Mouse (Mus musculus): ENCODE measurements at regions not wholly inside any gene's neighbourhood (a gene's known extent, or its start where the extent isn't known, plus 50 kb on each side); places are given as distances from the start of the nearest gene placed in this dataset.
"Not testable (repeated sequence)": the region's sequence is repeated elsewhere in the genome, so short reads cannot be mapped to it uniquely, and the experiment has no call there.

- DNase-seq (ENCODE audit: low read depth): no peak
Observed at GRCm38 (mm10) chr10:10116442-10116841, 215.6 kb upstream of the Stxbp5 start.

- no peak for DNase-seq (ENCODE audit: low read depth)
Observed at GRCm38 (mm10) chr10:10113256-10113655, 212.4 kb upstream of the Stxbp5 start.

- DNase-seq (ENCODE audit: low read depth): no peak
Observed at GRCm38 (mm10) chr10:10111055-10111454, 210.2 kb upstream of the Stxbp5 start.

GRCm38 (mm10) chr10:10109867-10110266 lies 209.0 kb upstream of the Stxbp5 start:
- DNase-seq (ENCODE audit: low read depth): no peak

- no peak for DNase-seq (ENCODE audit: low read depth)
Observed at GRCm38 (mm10) chr10:10107123-10107525, 206.2 kb upstream of the Stxbp5 start.

GRCm38 (mm10) chr10:10106646-10107045 lies 205.8 kb upstream of the Stxbp5 start:
- DNase-seq (ENCODE audit: low read depth): no peak

GRCm38 (mm10) chr10:10101641-10102040 lies 200.8 kb upstream of the Stxbp5 start:
- DNase-seq (ENCODE audit: low read depth): no peak

GRCm38 (mm10) chr10:10098521-10098920 lies 197.6 kb upstream of the Stxbp5 start:
- no peak for DNase-seq (ENCODE audit: low read depth)

- no peak for DNase-seq (ENCODE audit: low read depth)
Observed at GRCm38 (mm10) chr10:10094113-10094512, 193.2 kb upstream of the Stxbp5 start.

GRCm38 (mm10) chr10:10093713-10094112 lies 192.8 kb upstream of the Stxbp5 start:
- no peak for DNase-seq (ENCODE audit: low read depth)

GRCm38 (mm10) chr10:10085934-10086333 lies 185.1 kb upstream of the Stxbp5 start:
- DNase-seq (ENCODE audit: low read depth): no peak

GRCm38 (mm10) chr10:10070146-10070545 lies 169.3 kb upstream of the Stxbp5 start:
- DNase-seq (ENCODE audit: low read depth): peak; percentile 15

- DNase-seq (ENCODE audit: low read depth): not testable (repeated sequence)
Observed at GRCm38 (mm10) chr10:10069704-10070103, 168.8 kb upstream of the Stxbp5 start.

GRCm38 (mm10) chr10:10046753-10047152 lies 145.9 kb upstream of the Stxbp5 start:
- no peak for DNase-seq (ENCODE audit: low read depth)

GRCm38 (mm10) chr10:10046318-10046717 lies 145.4 kb upstream of the Stxbp5 start:
- DNase-seq (ENCODE audit: low read depth): no peak

- DNase-seq (ENCODE audit: low read depth): no peak
Observed at GRCm38 (mm10) chr10:10009244-10009643, 108.4 kb upstream of the Stxbp5 start.

- DNase-seq (ENCODE audit: low read depth): no peak
Observed at GRCm38 (mm10) chr10:9998621-9999020, 97.7 kb upstream of the Stxbp5 start.

GRCm38 (mm10) chr10:9996211-9996610 lies 95.3 kb upstream of the Stxbp5 start:
- no peak for DNase-seq (ENCODE audit: low read depth)

- DNase-seq (ENCODE audit: low read depth): no peak
Observed at GRCm38 (mm10) chr10:9992798-9993197, 91.9 kb upstream of the Stxbp5 start.

- no peak for DNase-seq (ENCODE audit: low read depth)
Observed at GRCm38 (mm10) chr10:9985407-9985806, 84.5 kb upstream of the Stxbp5 start.

- no peak for DNase-seq (ENCODE audit: low read depth)
Observed at GRCm38 (mm10) chr10:9976424-9976823, 75.5 kb upstream of the Stxbp5 start.
